Mouse (Mus musculus): ENCODE results near the gene Postn.

Postn gene

DNA sequence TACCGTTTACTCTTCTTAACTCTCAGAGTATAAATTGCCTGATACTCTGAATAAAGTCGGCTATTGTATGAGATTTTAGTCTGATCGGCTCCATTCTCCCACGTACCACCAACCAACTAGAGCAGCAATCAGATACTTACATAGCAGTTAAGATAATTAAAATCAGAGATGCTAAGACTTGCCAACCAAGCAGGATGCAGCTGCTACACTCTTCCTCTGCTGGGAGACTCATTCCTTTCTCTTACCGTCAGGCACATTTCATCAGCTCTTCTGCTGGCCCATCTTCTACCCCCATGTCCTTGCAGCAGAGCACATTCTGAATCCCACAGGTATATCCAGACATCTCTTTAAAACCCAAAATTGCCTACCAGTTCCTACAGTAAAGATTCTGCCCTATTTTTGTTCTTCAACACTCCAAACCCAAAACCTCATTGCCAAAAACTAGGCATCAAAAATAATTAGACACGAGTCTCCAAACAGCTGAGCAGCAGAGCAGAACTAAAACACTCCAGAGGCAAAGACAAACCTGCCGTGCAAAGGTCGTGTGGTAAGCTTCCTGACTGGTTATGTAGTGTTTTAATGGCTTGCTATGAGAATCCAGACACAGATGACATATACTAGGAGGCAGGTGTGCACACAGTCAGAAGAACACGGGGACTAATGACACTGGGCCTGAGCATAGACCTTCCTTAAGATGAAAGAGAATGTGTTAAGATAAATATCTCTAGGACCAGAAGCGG is 59.5 kb downstream of the Postn start:
- DNase-seq (ENCODE audit: low spot score), result no peak

DNA sequence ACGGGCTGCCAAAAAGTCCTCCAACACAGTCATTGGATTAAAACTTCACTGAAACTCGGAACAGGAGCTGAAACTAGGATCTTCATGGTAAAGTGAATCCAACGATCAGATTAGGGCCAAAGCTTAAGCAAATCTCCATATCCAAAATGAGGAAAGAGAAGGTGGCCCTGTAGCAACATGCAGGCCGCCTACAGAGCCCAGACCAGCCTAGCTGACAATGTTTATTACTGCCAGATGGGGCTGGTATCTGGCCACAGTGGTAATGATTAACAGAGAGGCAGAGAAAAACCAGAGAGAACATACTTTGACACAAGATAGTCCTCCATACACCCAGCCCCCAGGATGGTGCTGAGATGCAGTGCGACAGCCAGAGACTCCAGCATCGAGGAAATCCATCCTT is 60.1 kb downstream of the Postn start:
- DNase-seq (ENCODE audit: low spot score), result no peak

DNA sequence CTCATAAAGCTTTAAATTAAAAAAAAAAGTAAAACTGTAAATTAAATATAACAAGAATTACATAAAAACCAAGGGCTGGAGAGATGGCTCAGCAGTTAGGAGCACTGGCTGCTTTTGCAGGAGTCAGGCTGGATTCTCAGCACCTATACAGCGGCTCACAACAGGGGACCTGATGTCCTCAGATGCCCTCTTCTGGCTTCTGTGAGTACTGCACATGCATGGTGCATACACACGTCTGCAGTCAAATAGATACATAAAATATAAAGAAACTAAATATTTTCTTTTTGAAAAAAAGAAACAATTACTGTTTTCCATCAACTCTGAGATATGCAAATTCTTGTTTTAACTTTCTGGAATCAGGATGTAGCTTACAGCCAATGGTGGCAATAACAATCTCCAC is 60.8 kb downstream of the Postn start:
- DNase-seq (ENCODE audit: low spot score), result no peak

DNA sequence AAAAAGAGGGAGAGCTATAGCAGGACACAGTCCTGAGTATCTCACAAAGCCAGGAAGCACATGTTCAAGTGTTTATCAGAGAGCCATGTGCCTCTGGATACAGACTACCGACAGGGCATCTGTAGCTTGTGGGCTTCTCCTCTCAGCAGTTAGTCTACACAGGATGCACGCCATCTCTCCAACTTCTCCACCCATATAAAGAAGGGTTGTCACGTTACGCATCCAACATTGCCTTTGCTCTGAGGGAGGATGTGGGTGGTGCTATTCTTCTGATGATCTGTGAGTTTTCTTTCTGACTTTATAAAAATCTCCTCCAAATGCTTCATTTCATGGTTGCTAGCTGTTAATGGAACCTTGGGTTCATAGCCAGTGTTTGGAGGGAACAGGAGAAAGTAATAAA is 63.2 kb downstream of the Postn start:
- DNase-seq (ENCODE audit: low spot score), result no peak

DNA sequence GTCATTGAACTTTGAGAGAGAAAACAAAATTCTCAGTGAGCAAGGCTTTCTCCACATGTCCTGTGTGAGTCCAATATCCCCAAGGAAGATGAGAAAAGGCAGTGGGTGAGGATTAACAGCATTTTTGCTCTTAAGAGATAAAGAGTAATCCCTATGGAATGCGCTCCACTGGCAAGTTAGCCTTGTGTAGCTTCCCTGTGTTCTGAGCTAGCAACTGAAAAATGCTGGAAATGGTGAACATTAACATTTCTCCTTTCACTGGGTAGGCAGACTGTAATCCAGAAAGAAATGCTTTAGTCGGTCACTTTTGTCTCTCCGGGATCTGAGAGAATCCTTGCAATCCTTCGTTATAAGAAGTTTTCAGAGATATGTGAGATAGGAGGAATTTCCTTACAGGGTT is 70.8 kb downstream of the Postn start:
- no peak for DNase-seq (ENCODE audit: low spot score)

DNA sequence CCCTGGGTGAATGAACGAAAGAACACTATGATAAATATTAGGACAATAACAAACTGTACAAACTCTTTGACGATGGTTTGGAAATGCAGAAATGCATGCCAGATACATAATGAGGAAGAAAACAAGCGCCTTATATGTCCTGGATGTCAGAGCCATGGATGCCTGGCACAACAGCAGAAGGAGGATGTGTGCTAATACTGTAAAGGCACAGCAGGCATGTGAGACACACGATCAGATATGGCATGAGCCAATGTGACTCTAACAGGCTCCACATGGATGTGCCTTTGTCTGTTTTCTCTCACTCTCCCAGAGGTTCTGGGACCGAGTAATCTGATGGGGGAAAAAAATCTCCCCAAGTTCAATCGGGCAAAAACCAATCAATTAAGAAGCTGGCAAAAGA is 71.3 kb downstream of the Postn start:
- no peak for DNase-seq (ENCODE audit: low spot score)

DNA sequence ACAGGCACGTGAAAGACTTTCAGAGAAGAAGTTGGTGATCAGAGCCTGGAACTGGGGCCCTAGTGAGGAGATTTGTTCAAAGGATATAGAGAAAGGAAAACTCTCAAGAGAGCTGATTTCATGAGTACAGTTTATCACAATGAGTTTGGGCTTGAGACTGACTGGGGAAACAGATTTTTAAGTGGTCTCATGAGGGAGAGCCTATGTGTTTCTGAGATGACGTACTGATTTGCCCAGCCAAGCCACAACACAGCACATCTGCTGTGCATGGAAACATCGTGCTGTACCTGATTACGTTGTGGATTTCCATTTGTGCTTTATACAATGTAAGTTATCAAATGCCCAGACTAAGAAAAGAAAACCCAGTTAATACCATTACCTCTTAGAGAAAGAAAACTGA is 71.7 kb downstream of the Postn start:
- no peak for DNase-seq (ENCODE audit: low spot score)

DNA sequence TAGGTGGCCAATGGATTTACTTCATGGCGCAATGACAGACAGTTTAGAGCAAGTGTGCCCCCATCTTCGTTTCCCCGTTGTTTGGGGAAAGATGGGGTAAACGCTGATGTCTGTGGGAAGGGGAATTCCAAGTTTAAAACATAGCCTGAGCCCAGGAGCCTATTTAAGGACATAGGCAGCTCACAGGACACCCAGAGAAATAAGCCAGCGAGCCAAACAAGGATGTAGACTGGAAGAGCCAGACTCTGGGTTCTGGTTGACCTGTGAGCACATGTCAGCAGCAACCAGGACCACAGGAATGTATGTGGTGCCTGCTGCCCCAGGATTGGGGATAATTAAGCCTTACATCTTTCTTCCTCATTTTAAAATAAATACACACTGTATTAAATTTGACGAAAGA is 73.7 kb downstream of the Postn start:
- no peak for DNase-seq (ENCODE audit: low spot score)

DNA sequence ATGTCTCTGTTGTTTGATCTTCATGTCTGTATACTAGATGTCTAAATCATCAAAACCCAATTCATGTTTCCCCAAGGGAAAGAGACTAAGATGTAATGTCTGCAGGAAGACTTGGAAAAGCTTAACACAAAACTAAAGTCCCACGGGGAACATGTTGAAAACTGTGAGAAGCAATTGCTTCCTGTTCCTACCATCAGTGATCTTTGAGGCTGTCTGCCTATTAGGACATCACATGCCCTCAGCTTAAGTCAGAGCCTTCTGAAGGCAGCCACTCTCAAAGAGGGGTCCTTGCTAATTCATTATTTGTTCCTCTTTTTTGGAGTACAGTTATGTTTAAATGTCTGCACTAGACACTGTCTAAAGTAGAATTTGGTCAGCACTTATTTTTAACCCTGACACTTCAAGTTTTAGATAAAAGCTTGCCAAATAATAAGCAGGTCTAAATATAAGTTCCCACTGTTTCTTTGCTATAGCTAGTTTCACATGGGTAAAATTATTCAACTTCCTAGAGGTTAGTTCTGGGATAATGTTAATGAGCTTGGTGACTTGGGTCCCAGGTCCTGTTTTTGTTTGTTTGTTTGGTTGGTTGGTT is 75.6 kb downstream of the Postn start:
- DNase-seq (ENCODE audit: low spot score), result no peak
